Mouse (Mus musculus) intestine, postnatal 0 days (tissue): Measurements from ENCODE around the gene Tmem169. TPM values are rescaled to one million over a fixed set of nuclear protein-coding genes. Genes with fewer than 3 reads are reported as not detected.
A peak's percentile ranks its signal among the peaks of the same experiment; 100 is the strongest.

Source experiments
- ATAC-seq: fragments of 200-750 bp; cut with Nextera tagmentation; 2 replicates; pipeline ENCODE4 v1.8.0; 2017; ENCODE audit warnings: mild to moderate bottlenecking, moderate TSS enrichment, moderate library complexity
- H3K27ac ChIP-seq: fragments of 300-500 bp; sonication (generic); 2 replicates; pipeline ENCODE4 v1.5.1; 2014; ENCODE audit warnings: mild to moderate bottlenecking, low read depth, low read length, moderate library complexity
- H3K27me3 ChIP-seq: fragments of 300-500 bp; sonication (generic); replicated peaks from 2 replicates; pipeline ENCODE4 v1.6.1; 2014; ENCODE audit warnings: low read length, mixed read lengths; ENCODE audit not compliant: control insufficient read depth, insufficient read depth
- H3K36me3 ChIP-seq: fragments of 300-500 bp; sonication (generic); 2 replicates; pipeline ENCODE4 v1.6.1; 2014; ENCODE audit warnings: mild to moderate bottlenecking, moderate library complexity; ENCODE audit not compliant: control insufficient read depth, insufficient read depth
- H3K4me1 ChIP-seq: fragments of 300-500 bp; sonication (generic); replicated peaks from 2 replicates; pipeline ENCODE4 v1.6.1; 2014; ENCODE audit warnings: antibody characterized with exemption, low read length, mixed read lengths; ENCODE audit not compliant: control insufficient read depth, insufficient read depth
- H3K4me2 ChIP-seq: fragments of 300-500 bp; sonication (generic); replicated peaks from 2 replicates; pipeline ENCODE4 v1.6.1; 2014; ENCODE audit warnings: low read depth, mild to moderate bottlenecking, moderate library complexity
- H3K4me3 ChIP-seq: fragments of 300-500 bp; sonication (generic); 2 replicates; pipeline ENCODE4 v1.5.1; 2014; ENCODE audit warnings: low read depth, low read length
- H3K9ac ChIP-seq: fragments of 300-500 bp; sonication (generic); 2 replicates; pipeline ENCODE4 v1.6.1; 2014; ENCODE audit warnings: mild to moderate bottlenecking, low read depth, low read length
- H3K9me3 ChIP-seq: fragments of 300-500 bp; sonication (generic); 2 replicates; pipeline ENCODE4 v1.6.1; 2016; ENCODE audit warnings: mixed run types; ENCODE audit not compliant: control insufficient read depth
- CTCF ChIP-seq: sonication (generic); IDR thresholded peaks from 2 replicates; pipeline ENCODE4 v1.5.1; 2016; ENCODE audit warnings: low read depth, mild to moderate bottlenecking, control low read depth, antibody characterized with exemption, moderate library complexity
- WGBS: fragments of 180-500 bp; shearing (Covaris S2); extraction: QIAGEN DNeasy Blood & Tissue Kit; methylation state at CpG from one replicate; pipeline ENCODE4 v1.1.7; 2014; 5-methylcytosine and 5-hydroxymethylcytosine counted together
- polyA plus RNA-seq: library from polyadenylated mRNA; unstranded; fragments of >200 nt; fragmentation: Nextera tagmentation; extraction: Ambion mirVana; gene quantifications from 2 replicates; pipeline ENCODE4 v1.2.1, GENCODE M21; 2015

Gene Tmem169
- polyA plus RNA-seq, 1 experiment from 2014 or later, result 1.3 TPM

DNA sequence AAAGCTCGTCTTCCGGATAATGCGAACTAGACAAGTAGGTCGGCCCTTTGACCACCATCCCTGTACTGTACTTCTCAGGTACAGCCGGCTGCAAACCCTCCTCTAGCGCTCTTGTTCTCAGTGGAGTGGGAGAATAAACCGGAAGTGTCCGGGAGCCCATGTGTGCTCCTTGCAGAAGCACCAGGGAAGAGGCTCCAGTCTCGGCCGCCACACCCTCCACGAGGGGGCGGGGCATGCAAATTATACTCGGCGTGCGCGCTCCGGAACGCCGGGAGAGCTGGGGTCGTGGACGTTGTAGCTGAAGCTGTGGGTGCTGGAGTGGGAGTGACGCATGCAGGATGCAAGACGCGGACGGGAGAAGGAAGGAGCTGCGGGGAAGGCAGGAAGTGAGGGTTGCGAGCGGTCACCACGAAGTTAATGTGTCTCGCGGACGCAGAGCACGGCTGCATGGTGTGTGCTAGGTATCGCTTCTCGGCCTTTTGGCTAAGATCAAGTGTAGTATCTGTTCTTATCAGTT is 29.6 kb upstream of the Tmem169 start:
- TF ChIP-seq CTCF, result peak; percentile 43
- peak; percentile 92 for ATAC-seq
- WGBS, result under 1% methylated on average over 35 of the region's 35 CpGs

GRCm38 (mm10) chr1:72255062-72255853 is 28.9 kb upstream of the Tmem169 start:
- peak; percentile 39; the same call in 1 of the 2 replicates for TF ChIP-seq CTCF
- WGBS, result 5% methylated on average over 15 of the region's 15 CpGs
- ATAC-seq, result peak; percentile 93
- H3K9ac ChIP-seq, result peak overlapping the region; percentile 66
- H3K4me3 ChIP-seq, result peak overlapping the region; percentile 41
- peak overlapping the region; percentile 93 for H3K27ac ChIP-seq
- no peaks in the 10 kb centered on the region for H3K9me3 ChIP-seq
- H3K36me3 ChIP-seq, result no peaks in the 10 kb centered on the region
- peak overlapping the region; percentile 73 for H3K4me2 ChIP-seq
- H3K4me1 ChIP-seq, result no peaks in the 10 kb centered on the region
- H3K27me3 ChIP-seq, result no peaks in the 10 kb centered on the region

More for the DNA sequence above, 29.6 kb upstream of the Tmem169 start:
- Histone ChIP-seq H3K9ac (peak overlapping the region; percentile 66), H3K36me3 (no peaks in the 10 kb centered on the region), H3K4me1 (no peaks in the 10 kb centered on the region), H3K9me3 (no peaks in the 10 kb centered on the region), H3K4me3 (peak overlapping the region; percentile 41), H3K27me3 (no peaks in the 10 kb centered on the region), H3K27ac (peak overlapping the region; percentile 93), H3K4me2 (peak overlapping the region; percentile 73)

DNA sequence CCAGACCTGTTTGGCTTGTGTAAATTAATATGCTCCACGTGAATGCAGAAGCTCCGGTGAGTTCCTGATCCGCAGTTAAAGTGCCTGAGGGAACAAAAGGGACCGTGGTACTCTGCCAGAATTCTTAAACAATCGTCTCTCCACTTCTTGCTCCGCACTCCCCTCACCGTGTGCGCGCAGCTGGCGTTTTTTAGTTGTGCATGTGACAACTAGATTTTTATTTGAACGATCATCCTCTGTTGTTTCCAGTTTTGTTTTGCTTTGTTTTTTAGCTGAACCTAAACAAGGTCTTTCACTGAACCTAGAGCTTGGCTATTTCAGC is 28.4 kb upstream of the Tmem169 start:
- no peak overlapping the region for H3K9ac ChIP-seq
- no peaks in the 10 kb centered on the region for H3K27me3 ChIP-seq
- WGBS, result 34% methylated on average over 11 of the region's 11 CpGs
- TF ChIP-seq CTCF, result no peak
- no peak overlapping the region for H3K4me3 ChIP-seq
- no peak for ATAC-seq
- 0 out of 2 replicates have a peak overlapping the region, but pooled peaks have one; percentile 25 for H3K4me2 ChIP-seq
- H3K4me1 ChIP-seq, result no peaks in the 10 kb centered on the region
- H3K27ac ChIP-seq, result 0 out of 2 replicates have a peak overlapping the region, but pooled peaks have one; percentile 1
- no peaks in the 10 kb centered on the region for H3K36me3 ChIP-seq
- no peaks in the 10 kb centered on the region for H3K9me3 ChIP-seq

DNA sequence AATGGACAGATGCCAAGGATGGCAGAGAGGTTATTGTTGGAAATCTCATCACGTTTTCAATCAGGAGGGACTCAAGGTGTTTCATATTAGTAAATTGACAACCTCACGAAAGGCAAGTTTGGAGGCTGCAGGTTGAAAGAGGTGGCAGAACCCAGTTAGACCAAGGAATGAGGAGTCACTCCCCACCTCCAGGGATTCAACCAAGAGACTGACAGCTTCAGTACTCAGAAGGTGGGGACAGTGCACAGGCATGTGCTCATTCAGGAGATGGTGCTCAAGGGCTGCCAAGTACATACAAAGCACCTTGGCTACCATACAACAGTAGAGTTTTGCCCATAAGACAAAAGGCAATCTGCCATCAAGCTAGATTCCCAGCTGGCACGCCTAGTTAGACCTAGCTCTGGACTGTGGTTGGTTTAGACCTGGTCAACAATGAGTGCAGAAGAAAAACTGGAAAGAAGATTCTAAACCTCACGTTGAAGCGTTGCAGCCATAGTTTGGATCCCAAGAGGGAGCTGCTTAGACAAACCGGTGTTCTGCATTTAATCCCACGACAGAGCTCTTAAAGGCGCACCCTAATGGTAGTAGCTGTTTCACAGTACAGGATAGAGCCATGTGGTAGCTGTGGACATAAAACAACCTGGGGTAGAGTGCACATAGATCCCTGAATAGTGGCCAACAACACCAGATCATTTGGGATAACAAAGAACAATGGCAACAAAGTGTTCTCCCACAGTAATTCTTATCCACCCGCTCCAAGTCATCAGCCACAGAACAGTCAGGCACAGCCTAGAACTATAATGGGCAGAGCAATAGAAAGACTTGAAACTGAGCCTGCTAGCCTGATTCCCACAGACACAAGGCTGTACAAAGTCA is 27.6 kb upstream of the Tmem169 start:
- no peaks in the 10 kb centered on the region for H3K27me3 ChIP-seq
- no peak for ATAC-seq
- H3K9me3 ChIP-seq, result no peaks in the 10 kb centered on the region
- H3K36me3 ChIP-seq, result no peaks in the 10 kb centered on the region
- 84% methylated on average over 9 of the region's 9 CpGs for WGBS
- H3K27ac ChIP-seq, result no peak overlapping the region
- H3K4me3 ChIP-seq, result no peak overlapping the region
- no peak overlapping the region for H3K9ac ChIP-seq
- TF ChIP-seq CTCF, result no peak
- H3K4me1 ChIP-seq, result no peaks in the 10 kb centered on the region
- H3K4me2 ChIP-seq, result no peak overlapping the region

- no peak overlapping the region for H3K9ac ChIP-seq
- 80% methylated on average over 3 of the region's 3 CpGs for WGBS
- H3K27ac ChIP-seq, result no peak overlapping the region
- ATAC-seq, result no peak
- no peaks in the 10 kb centered on the region for H3K27me3 ChIP-seq
- H3K4me1 ChIP-seq, result no peaks in the 10 kb centered on the region
- no peak overlapping the region for H3K4me2 ChIP-seq
- H3K4me3 ChIP-seq, result no peak overlapping the region
- H3K36me3 ChIP-seq, result peaks cover 18% of the 10 kb centered on the region; the same call in 1 of the 2 replicates
- H3K9me3 ChIP-seq, result no peaks in the 10 kb centered on the region
- TF ChIP-seq CTCF, result no peak
Observed at GRCm38 (mm10) chr1:72263099-72263498, 21.1 kb upstream of the Tmem169 start.

DNA sequence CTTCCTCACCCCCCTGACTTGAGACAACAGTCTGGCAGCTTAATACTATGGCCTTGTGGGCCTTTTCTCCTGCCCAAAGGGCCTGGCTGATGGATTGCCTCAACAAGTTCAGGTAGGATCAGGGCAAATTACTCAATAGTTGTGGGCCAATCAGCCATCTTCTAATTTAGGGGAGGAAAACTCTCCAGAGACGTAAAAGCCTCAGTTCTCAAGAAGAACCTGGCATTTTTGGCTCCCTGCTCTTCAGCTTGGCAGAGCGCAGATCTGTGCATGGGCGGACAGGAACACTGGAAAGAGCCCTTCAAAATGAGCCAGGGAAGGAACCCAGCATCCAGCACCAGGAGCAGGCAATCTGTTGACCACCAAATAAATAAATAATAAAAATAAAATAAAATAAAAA is 6.1 kb upstream of the Tmem169 start:
- no peak overlapping the region for H3K9ac ChIP-seq
- H3K4me3 ChIP-seq, result no peak overlapping the region
- no peaks in the 10 kb centered on the region for H3K9me3 ChIP-seq
- H3K36me3 ChIP-seq, result peaks cover 33% of the 10 kb centered on the region
- 89% methylated on average over 3 of the region's 3 CpGs for WGBS
- TF ChIP-seq CTCF, result no peak
- H3K27ac ChIP-seq, result no peak overlapping the region
- no peak for ATAC-seq
- no peaks in the 10 kb centered on the region for H3K27me3 ChIP-seq
- no peak overlapping the region for H3K4me2 ChIP-seq
- no peaks in the 10 kb centered on the region for H3K4me1 ChIP-seq
